Mouse (Mus musculus): ENCODE data around the gene Slc25a44. TPM values are rescaled to one million over a fixed set of nuclear protein-coding genes. Genes with fewer than 3 reads are reported as not detected.
A peak's percentile ranks its signal among the peaks of the same experiment; 100 is the strongest.

The Slc25a44 gene
- polyA plus RNA-seq, 1 experiment, result 18.5 TPM

DNA sequence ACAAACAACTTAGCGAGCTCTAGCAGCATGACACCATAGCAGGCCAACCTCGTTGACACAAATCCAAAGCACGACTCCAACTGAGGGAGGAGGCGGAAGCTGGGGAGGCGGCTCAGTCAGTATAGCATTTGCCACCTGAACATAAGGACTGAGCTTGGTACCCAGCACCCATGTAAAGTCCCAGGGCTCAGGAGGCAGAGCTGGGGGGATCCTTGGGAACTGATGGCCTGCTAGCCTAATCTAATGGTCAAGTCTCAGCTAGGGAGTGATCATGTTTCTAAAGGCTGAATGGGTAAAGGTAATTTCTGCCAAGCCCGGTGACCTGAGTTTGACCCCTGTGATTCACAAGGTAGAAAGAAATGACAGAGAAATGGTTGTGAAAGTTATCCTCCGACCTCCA lies 17.4 kb downstream of the Slc25a44 start:
- TF ChIP-seq USF1 (IDR thresholded peaks at IDR 0.05; ENCODE audit: low read depth), result no peak
- no peak for TF ChIP-seq FOSL1 (IDR thresholded peaks at IDR 0.05; ENCODE audit: insufficient read depth, low read length, poor library complexity, severe bottlenecking)
- TF ChIP-seq MYOD1 (IDR thresholded peaks at IDR 0.05; ENCODE audit: control insufficient read depth, insufficient read length, low read depth), result no peak
- no peak for TF ChIP-seq CTCF (IDR thresholded peaks at IDR 0.05; ENCODE audit: control insufficient read depth, insufficient read depth, insufficient read length)
- Histone ChIP-seq H3K79me2 (ENCODE audit: control insufficient read depth, insufficient read depth) (peaks cover 65% of the 10 kb centered on the region), H3K79me3 (ENCODE audit: low read depth) (peaks cover 28% of the 10 kb centered on the region), H3K36me3 (ENCODE audit: control insufficient read depth, insufficient read depth) (peaks cover 18% of the 10 kb centered on the region), H3ac (ENCODE audit: control insufficient read depth, insufficient read length, low read depth) (no peak overlapping the region), H3K27me3 (ENCODE audit: control insufficient read depth, insufficient read depth, insufficient read length) (no peaks in the 10 kb centered on the region), H3K4me3 (ENCODE audit: insufficient read depth, poor library complexity, severe bottlenecking) (no peak overlapping the region)

- no peaks in the 10 kb centered on the region for H3K27me3 ChIP-seq (ENCODE audit: control insufficient read depth, insufficient read depth, insufficient read length)
- H3K4me3 ChIP-seq (ENCODE audit: insufficient read depth, poor library complexity, severe bottlenecking), result no peak overlapping the region
- H3K36me3 ChIP-seq (ENCODE audit: control insufficient read depth, insufficient read depth), result peaks cover 18% of the 10 kb centered on the region
- TF ChIP-seq FOSL1 (IDR thresholded peaks at IDR 0.05; ENCODE audit: insufficient read depth, low read length, poor library complexity, severe bottlenecking) (no peak), USF1 (IDR thresholded peaks at IDR 0.05; ENCODE audit: low read depth) (no peak), MAX (IDR thresholded peaks at IDR 0.05) (peak; percentile 52), CEBPB (IDR thresholded peaks at IDR 0.05; ENCODE audit: low read depth) (no peak), MYOG (IDR thresholded peaks at IDR 0.05; ENCODE audit: control insufficient read depth, extremely low read depth, insufficient read length) (no peak), CTCF (IDR thresholded peaks at IDR 0.05; ENCODE audit: control insufficient read depth, insufficient read depth, insufficient read length) (peak; percentile 43), MYOD1 (IDR thresholded peaks at IDR 0.05; ENCODE audit: control insufficient read depth, insufficient read length, low read depth) (no peak)
- peaks cover 65% of the 10 kb centered on the region for H3K79me2 ChIP-seq (ENCODE audit: control insufficient read depth, insufficient read depth)
- H3ac ChIP-seq (ENCODE audit: control insufficient read depth, insufficient read length, low read depth), result no peak overlapping the region
- H3K79me3 ChIP-seq (ENCODE audit: low read depth), result peaks cover 28% of the 10 kb centered on the region
Measured at GRCm38 (mm10) chr3:88407090-88407489, 17.8 kb downstream of the Slc25a44 start.

DNA sequence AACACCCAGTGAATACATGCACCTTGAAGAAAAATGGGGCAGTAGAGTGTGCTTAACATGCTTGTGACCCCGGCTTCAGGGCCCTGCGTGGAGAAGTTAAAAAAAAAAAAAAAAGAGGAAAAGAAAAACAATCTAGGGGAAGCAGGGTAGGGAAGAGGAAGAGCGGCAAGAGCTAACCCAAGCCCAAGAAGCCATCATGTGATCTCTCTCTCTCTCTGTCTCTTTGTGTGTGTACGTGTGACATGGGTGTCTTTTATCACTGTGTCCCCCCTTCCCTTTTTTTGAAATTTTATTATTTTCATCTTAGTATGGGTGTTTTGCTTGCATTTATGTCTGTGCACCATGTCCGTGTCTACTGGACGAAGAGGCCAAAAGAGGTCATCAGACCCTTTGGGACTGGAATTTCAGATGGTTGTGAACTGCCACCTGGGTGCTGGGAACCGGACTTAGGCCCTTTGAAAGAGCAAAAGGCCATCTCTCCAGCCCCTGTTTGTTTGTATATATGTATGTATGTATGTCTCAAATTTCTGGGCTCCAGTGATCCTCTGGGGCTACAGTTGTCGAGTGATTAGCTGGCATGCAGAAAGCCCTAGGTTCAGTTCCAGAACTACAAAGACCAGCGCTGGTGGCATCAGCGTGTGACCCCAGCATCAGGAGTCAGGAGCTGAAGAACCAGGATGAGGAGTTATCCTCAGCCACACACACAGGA lies 21.3 kb downstream of the Slc25a44 start:
- Histone ChIP-seq H3K79me2 (ENCODE audit: control insufficient read depth, insufficient read depth) (peaks cover 61% of the 10 kb centered on the region), H3K79me3 (ENCODE audit: low read depth) (peaks cover 21% of the 10 kb centered on the region), H3K4me3 (ENCODE audit: insufficient read depth, poor library complexity, severe bottlenecking) (no peak overlapping the region), H3K27me3 (ENCODE audit: control insufficient read depth, insufficient read depth, insufficient read length) (no peaks in the 10 kb centered on the region), H3K36me3 (ENCODE audit: control insufficient read depth, insufficient read depth) (peaks cover 16% of the 10 kb centered on the region), H3ac (ENCODE audit: control insufficient read depth, insufficient read length, low read depth) (no peak overlapping the region)
- TF ChIP-seq MYOD1 (IDR thresholded peaks at IDR 0.05; ENCODE audit: control insufficient read depth, insufficient read length, low read depth) (no peak), CTCF (IDR thresholded peaks at IDR 0.05; ENCODE audit: control insufficient read depth, insufficient read depth, insufficient read length) (no peak), MAX (IDR thresholded peaks at IDR 0.05) (no peak), MYOG (IDR thresholded peaks at IDR 0.05; ENCODE audit: control insufficient read depth, extremely low read depth, insufficient read length) (no peak), FOSL1 (IDR thresholded peaks at IDR 0.05; ENCODE audit: insufficient read depth, low read length, poor library complexity, severe bottlenecking) (no peak)

DNA sequence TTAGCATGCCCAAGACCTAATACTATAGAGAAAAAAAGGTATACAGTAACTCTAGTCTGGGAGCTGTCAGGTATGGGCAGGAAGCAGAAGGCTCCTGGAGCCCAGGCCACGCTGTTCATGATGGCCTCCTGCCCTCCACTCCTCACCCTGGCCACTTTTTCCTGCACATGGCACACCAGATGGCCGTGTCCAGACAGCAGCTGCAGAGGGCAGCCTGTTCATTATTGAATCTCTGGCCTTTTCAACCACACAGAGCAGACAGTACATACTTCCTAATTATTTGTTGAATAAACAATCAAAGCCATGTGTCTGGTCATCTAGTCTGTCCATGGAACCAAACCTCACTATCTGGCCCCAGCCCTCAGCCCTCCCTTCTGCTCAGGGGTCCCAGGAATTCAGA lies 26.3 kb downstream of the Slc25a44 start:
- Histone ChIP-seq H3K27me3 (ENCODE audit: control insufficient read depth, insufficient read depth, insufficient read length) (no peaks in the 10 kb centered on the region), H3ac (ENCODE audit: control insufficient read depth, insufficient read length, low read depth) (no peak overlapping the region), H3K79me2 (ENCODE audit: control insufficient read depth, insufficient read depth) (peaks cover 12% of the 10 kb centered on the region), H3K4me3 (ENCODE audit: insufficient read depth, poor library complexity, severe bottlenecking) (no peak overlapping the region), H3K36me3 (ENCODE audit: control insufficient read depth, insufficient read depth) (peaks cover 17% of the 10 kb centered on the region), H3K79me3 (ENCODE audit: low read depth) (peaks cover 5% of the 10 kb centered on the region)
- TF ChIP-seq MYOD1 (IDR thresholded peaks at IDR 0.05; ENCODE audit: control insufficient read depth, insufficient read length, low read depth), result no peak
- no peak for TF ChIP-seq USF1 (IDR thresholded peaks at IDR 0.05; ENCODE audit: low read depth)
- TF ChIP-seq CEBPB (IDR thresholded peaks at IDR 0.05; ENCODE audit: low read depth), result no peak
- TF ChIP-seq MAX (IDR thresholded peaks at IDR 0.05), result no peak
- TF ChIP-seq MYOG (IDR thresholded peaks at IDR 0.05; ENCODE audit: control insufficient read depth, extremely low read depth, insufficient read length), result no peak
- no peak for TF ChIP-seq CTCF (IDR thresholded peaks at IDR 0.05; ENCODE audit: control insufficient read depth, insufficient read depth, insufficient read length)
- no peak for TF ChIP-seq FOSL1 (IDR thresholded peaks at IDR 0.05; ENCODE audit: insufficient read depth, low read length, poor library complexity, severe bottlenecking)

- TF ChIP-seq USF1 (IDR thresholded peaks at IDR 0.05; ENCODE audit: low read depth), result no peak
- TF ChIP-seq MYOG (IDR thresholded peaks at IDR 0.05; ENCODE audit: control insufficient read depth, extremely low read depth, insufficient read length), result no peak
- no peak for TF ChIP-seq CTCF (IDR thresholded peaks at IDR 0.05; ENCODE audit: control insufficient read depth, insufficient read depth, insufficient read length)
- no peak for TF ChIP-seq CEBPB (IDR thresholded peaks at IDR 0.05; ENCODE audit: low read depth)
- TF ChIP-seq FOSL1 (IDR thresholded peaks at IDR 0.05; ENCODE audit: insufficient read depth, low read length, poor library complexity, severe bottlenecking), result no peak
- no peak for TF ChIP-seq MYOD1 (IDR thresholded peaks at IDR 0.05; ENCODE audit: control insufficient read depth, insufficient read length, low read depth)
- TF ChIP-seq MAX (IDR thresholded peaks at IDR 0.05), result no peak
- peaks cover 8% of the 10 kb centered on the region for H3K79me2 ChIP-seq (ENCODE audit: control insufficient read depth, insufficient read depth)
- no peak overlapping the region for H3ac ChIP-seq (ENCODE audit: control insufficient read depth, insufficient read length, low read depth)
- peaks cover 2% of the 10 kb centered on the region for H3K79me3 ChIP-seq (ENCODE audit: low read depth)
- H3K36me3 ChIP-seq (ENCODE audit: control insufficient read depth, insufficient read depth), result peaks cover 10% of the 10 kb centered on the region
- H3K4me3 ChIP-seq (ENCODE audit: insufficient read depth, poor library complexity, severe bottlenecking), result no peak overlapping the region
- no peaks in the 10 kb centered on the region for H3K27me3 ChIP-seq (ENCODE audit: control insufficient read depth, insufficient read depth, insufficient read length)
Measured at GRCm38 (mm10) chr3:88395742-88396141, 29.2 kb downstream of the Slc25a44 start.

All from C2C12 (cell line).